Mouse (Mus musculus) brain, embryonic 14.5 days (tissue): Measurements from ENCODE around the gene Gm17606.

ENCODE experiments used
- CTCF ChIP-seq: fragments of 200-500 bp; IDR thresholded peaks from 2 replicates; pipeline ENCODE4 v1.5.1; 2012; ENCODE audit warnings: inconsistent platforms, mild to moderate bottlenecking, moderate library complexity, borderline replicate concordance; ENCODE audit not compliant: insufficient read depth, insufficient read length; ENCODE audit errors: extremely low read depth
- POLR2A ChIP-seq: fragments of 200-500 bp; IDR thresholded peaks from 2 replicates; pipeline ENCODE4 v1.6.1; 2012; ENCODE audit warnings: mild to moderate bottlenecking, inconsistent platforms, borderline replicate concordance; ENCODE audit not compliant: poor library complexity, insufficient read depth, insufficient read length, severe bottlenecking; ENCODE audit errors: extremely low read depth

GRCm38 (mm10) chr14:54601601-54602000 is 39.2 kb upstream of the Gm17606 start:
- TF ChIP-seq CTCF (no peak), POLR2A (no peak)
